Mouse (Mus musculus): Measurements from ENCODE around the gene AC170998.1. TPM values are rescaled to one million over a fixed set of nuclear protein-coding genes. Genes with fewer than 3 reads are reported as not detected.

The AC170998.1 gene
- polyA plus RNA-seq, 1 experiment from 2014 or later: 1.5 TPM

DNA sequence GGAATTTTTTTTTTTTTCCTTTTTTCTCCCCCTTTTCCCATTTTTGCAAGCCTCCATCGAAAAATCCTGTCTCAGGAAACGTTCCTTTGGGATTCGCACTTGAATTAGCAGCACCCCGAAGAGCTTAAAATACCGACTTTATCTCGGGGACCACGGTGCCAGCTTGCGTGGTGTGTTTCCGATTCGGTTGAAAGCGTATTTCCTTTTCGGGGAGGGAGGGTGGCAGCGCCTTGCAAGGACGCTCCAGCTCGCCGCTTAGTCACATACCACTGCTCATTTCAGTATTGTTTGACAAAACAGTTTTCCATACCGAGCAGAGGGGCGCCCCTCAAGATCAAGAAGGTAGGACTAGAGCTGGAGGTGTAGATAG is 33.6 kb upstream of the AC170998.1 start:
- ATAC-seq (ENCODE audit: low read depth): no peak
- peak overlapping the region; percentile 93 for H3K4me3 ChIP-seq (ENCODE audit: low read depth, low read length)
- peak overlapping the region; percentile 95 for H3K27ac ChIP-seq (ENCODE audit: low read length)
- peak overlapping the region; percentile 93 for H3K9ac ChIP-seq (ENCODE audit: low read depth, low read length)
- no peaks in the 10 kb centered on the region for H3K9me3 ChIP-seq (replicated peaks; ENCODE audit: control insufficient read depth, low read length)
- H3K4me1 ChIP-seq (ENCODE audit: control insufficient read depth, low read depth, low read length): peaks cover 52% of the 10 kb centered on the region
- no peaks in the 10 kb centered on the region for H3K36me3 ChIP-seq (ENCODE audit: control insufficient read depth, insufficient read depth)
- peak overlapping the region; percentile 71 for H3K4me2 ChIP-seq (ENCODE audit: low read depth, low read length)
- WGBS (ENCODE audit: insufficient replicate concordance): under 1% methylated on average over 18 of the region's 18 CpGs
- no peaks in the 10 kb centered on the region for H3K27me3 ChIP-seq (ENCODE audit: control insufficient read depth, insufficient read depth, low read depth, low read length)

DNA sequence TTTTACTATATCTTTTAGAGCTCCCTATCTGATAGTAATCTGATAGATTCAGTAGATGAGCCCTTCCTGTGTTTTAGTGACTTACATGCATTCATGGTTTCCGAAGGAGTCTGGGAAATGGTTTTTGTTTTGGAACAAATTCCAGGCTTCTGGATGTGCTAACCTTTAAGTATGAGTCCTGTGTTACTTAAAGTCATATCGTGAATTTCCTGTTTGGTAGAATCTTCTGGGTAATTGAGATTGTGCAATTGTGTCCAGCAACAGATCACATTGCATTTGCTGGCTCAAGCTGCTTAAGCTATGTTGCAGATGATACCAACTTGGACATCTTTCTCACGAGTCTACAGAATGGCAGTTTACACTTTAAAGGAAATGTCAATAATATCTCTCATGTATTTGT is 32.8 kb upstream of the AC170998.1 start:
- Histone ChIP-seq H3K4me1 (ENCODE audit: control insufficient read depth, low read depth, low read length) (peaks cover 59% of the 10 kb centered on the region), H3K9ac (ENCODE audit: low read depth, low read length) (peak overlapping the region; percentile 93), H3K27ac (ENCODE audit: low read length) (peak overlapping the region; percentile 95), H3K9me3 (replicated peaks; ENCODE audit: control insufficient read depth, low read length) (no peaks in the 10 kb centered on the region), H3K4me3 (ENCODE audit: low read depth, low read length) (peak overlapping the region; percentile 93), H3K4me2 (ENCODE audit: low read depth, low read length) (peak overlapping the region; percentile 71), H3K36me3 (ENCODE audit: control insufficient read depth, insufficient read depth) (no peaks in the 10 kb centered on the region), H3K27me3 (ENCODE audit: control insufficient read depth, insufficient read depth, low read depth, low read length) (no peaks in the 10 kb centered on the region)
- WGBS (ENCODE audit: insufficient replicate concordance): 7% methylated on average over 3 of the region's 3 CpGs
- no peak for ATAC-seq (ENCODE audit: low read depth)

DNA sequence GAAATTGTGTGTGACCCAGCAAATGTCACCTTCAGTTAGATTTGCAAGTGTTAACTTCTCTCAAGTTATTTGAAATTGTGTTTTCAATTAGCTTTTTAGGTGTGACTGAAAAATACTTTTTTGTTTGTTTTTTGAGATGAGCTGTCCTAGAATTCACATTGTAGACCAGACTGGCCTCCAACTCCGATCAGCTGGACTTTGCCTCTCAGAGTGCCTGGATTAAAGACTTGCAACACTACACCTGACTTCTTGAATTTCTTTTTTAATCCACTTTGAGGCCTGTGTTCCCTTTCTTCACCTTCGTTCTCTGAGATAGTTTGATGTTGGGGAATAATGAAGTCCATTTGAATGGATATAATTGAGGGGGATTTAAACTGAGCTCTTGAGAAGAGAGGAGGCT is 31.8 kb upstream of the AC170998.1 start:
- ATAC-seq (ENCODE audit: low read depth): no peak
- WGBS (ENCODE audit: insufficient replicate concordance): 66% methylated on average over 2 of the region's 2 CpGs
- Histone ChIP-seq H3K9ac (ENCODE audit: low read depth, low read length) (peak overlapping the region; percentile 21; the same call in 1 of the 2 replicates), H3K27me3 (ENCODE audit: control insufficient read depth, insufficient read depth, low read depth, low read length) (no peaks in the 10 kb centered on the region), H3K4me2 (ENCODE audit: low read depth, low read length) (peak overlapping the region; percentile 71; the same call in 1 of the 2 replicates), H3K9me3 (replicated peaks; ENCODE audit: control insufficient read depth, low read length) (no peaks in the 10 kb centered on the region), H3K27ac (ENCODE audit: low read length) (peak overlapping the region; percentile 95), H3K4me1 (ENCODE audit: control insufficient read depth, low read depth, low read length) (peaks cover 65% of the 10 kb centered on the region), H3K4me3 (ENCODE audit: low read depth, low read length) (no peak overlapping the region), H3K36me3 (ENCODE audit: control insufficient read depth, insufficient read depth) (no peaks in the 10 kb centered on the region)

- no peak overlapping the region for H3K4me2 ChIP-seq (ENCODE audit: low read depth, low read length)
- H3K4me3 ChIP-seq (ENCODE audit: low read depth, low read length): no peak overlapping the region
- no peaks in the 10 kb centered on the region for H3K36me3 ChIP-seq (ENCODE audit: control insufficient read depth, insufficient read depth)
- no peaks in the 10 kb centered on the region for H3K27me3 ChIP-seq (ENCODE audit: control insufficient read depth, insufficient read depth, low read depth, low read length)
- no peaks in the 10 kb centered on the region for H3K9me3 ChIP-seq (replicated peaks; ENCODE audit: control insufficient read depth, low read length)
- peaks cover 62% of the 10 kb centered on the region for H3K4me1 ChIP-seq (ENCODE audit: control insufficient read depth, low read depth, low read length)
- 0 out of 2 replicates have a peak overlapping the region, but pooled peaks have one; percentile 16 for H3K27ac ChIP-seq (ENCODE audit: low read length)
- ATAC-seq (ENCODE audit: low read depth): no peak
- WGBS (ENCODE audit: insufficient replicate concordance): 52% methylated on average over 4 of the region's 4 CpGs
- no peak overlapping the region for H3K9ac ChIP-seq (ENCODE audit: low read depth, low read length)
These were observed 31.1 kb upstream of the AC170998.1 start for GRCm38 (mm10) chr17:28694832-28695231.

DNA sequence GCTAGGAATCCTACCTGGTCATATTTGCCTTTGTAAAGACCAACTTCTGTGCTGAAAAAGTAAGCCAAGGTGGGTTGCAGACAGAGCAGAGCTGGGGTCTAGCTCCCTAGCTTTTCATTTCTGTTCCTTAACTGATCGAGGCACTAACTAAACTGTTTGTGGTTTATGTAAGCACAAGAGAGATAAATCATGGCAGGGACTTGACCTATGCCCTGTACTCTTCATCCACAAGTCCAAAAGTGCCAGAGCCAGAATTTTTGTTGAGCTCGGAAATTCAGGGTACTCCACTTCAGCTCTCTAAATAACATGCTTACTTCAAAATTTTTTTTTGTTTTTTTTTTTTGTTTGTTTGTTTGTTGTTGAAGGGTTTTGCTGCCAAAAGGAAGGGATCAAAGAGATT is 29.2 kb upstream of the AC170998.1 start:
- Histone ChIP-seq H3K27me3 (ENCODE audit: control insufficient read depth, insufficient read depth, low read depth, low read length) (no peaks in the 10 kb centered on the region), H3K27ac (ENCODE audit: low read length) (0 out of 2 replicates have a peak overlapping the region, but pooled peaks have one; percentile 33), H3K9ac (ENCODE audit: low read depth, low read length) (no peak overlapping the region), H3K9me3 (replicated peaks; ENCODE audit: control insufficient read depth, low read length) (no peaks in the 10 kb centered on the region), H3K4me2 (ENCODE audit: low read depth, low read length) (peak overlapping the region; percentile 21), H3K36me3 (ENCODE audit: control insufficient read depth, insufficient read depth) (no peaks in the 10 kb centered on the region), H3K4me1 (ENCODE audit: control insufficient read depth, low read depth, low read length) (peaks cover 55% of the 10 kb centered on the region), H3K4me3 (ENCODE audit: low read depth, low read length) (no peak overlapping the region)
- whole genome bisulfite sequencing (ENCODE audit: insufficient replicate concordance): 10% methylated on average over 2 of the region's 2 CpGs
- no peak for ATAC-seq (ENCODE audit: low read depth)

GRCm38 (mm10) chr17:28697290-28698195 is 28.3 kb upstream of the AC170998.1 start:
- peak; percentile 59 for ATAC-seq (ENCODE audit: low read depth)

DNA sequence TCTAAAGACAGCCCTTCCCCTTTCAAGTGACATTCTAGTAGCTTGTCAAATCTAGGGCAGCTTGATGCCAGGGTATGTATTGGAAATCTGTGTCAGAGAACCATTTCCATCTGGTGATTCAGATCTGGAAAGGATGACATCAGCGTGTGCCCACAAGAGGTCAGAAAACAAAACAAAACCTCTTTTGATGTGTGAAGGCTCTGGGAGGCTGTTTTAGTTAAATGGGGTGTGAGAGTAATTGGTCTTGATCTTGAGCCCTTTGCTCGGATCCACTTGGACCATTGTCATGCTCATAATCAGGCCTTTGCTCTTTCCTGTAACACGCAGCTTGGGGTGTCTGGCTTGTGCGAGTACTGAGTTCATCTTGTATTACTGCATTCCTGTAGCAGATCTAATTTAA is 27.6 kb upstream of the AC170998.1 start:
- Histone ChIP-seq H3K4me3 (ENCODE audit: low read depth, low read length) (no peak overlapping the region), H3K4me2 (ENCODE audit: low read depth, low read length) (no peak overlapping the region), H3K27me3 (ENCODE audit: control insufficient read depth, insufficient read depth, low read depth, low read length) (no peaks in the 10 kb centered on the region), H3K9me3 (replicated peaks; ENCODE audit: control insufficient read depth, low read length) (no peaks in the 10 kb centered on the region), H3K9ac (ENCODE audit: low read depth, low read length) (no peak overlapping the region), H3K36me3 (ENCODE audit: control insufficient read depth, insufficient read depth) (no peaks in the 10 kb centered on the region), H3K27ac (ENCODE audit: low read length) (peak overlapping the region; percentile 25; the same call in 1 of the 2 replicates), H3K4me1 (ENCODE audit: control insufficient read depth, low read depth, low read length) (peaks cover 52% of the 10 kb centered on the region)
- ATAC-seq (ENCODE audit: low read depth): no peak
- WGBS (ENCODE audit: insufficient replicate concordance): 60% methylated on average over 4 of the region's 4 CpGs

More at GRCm38 (mm10) chr17:28697290-28698195, 28.3 kb upstream of the AC170998.1 start:
- Histone ChIP-seq H3K4me1 (ENCODE audit: control insufficient read depth, low read depth, low read length) (peaks cover 60% of the 10 kb centered on the region), H3K4me2 (ENCODE audit: low read depth, low read length) (peak overlapping the region; percentile 1), H3K4me3 (ENCODE audit: low read depth, low read length) (0 out of 2 replicates have a peak overlapping the region, but pooled peaks have one; percentile 7), H3K9me3 (replicated peaks; ENCODE audit: control insufficient read depth, low read length) (no peaks in the 10 kb centered on the region), H3K27ac (ENCODE audit: low read length) (peak overlapping the region; percentile 67), H3K27me3 (ENCODE audit: control insufficient read depth, insufficient read depth, low read depth, low read length) (no peaks in the 10 kb centered on the region), H3K36me3 (ENCODE audit: control insufficient read depth, insufficient read depth) (no peaks in the 10 kb centered on the region), H3K9ac (ENCODE audit: low read depth, low read length) (peak overlapping the region; percentile 15; the same call in 1 of the 2 replicates)
- WGBS (ENCODE audit: insufficient replicate concordance): 28% methylated on average over 13 of the region's 13 CpGs

GRCm38 (mm10) chr17:28698672-28699071 is 27.2 kb upstream of the AC170998.1 start:
- no peak overlapping the region for H3K9ac ChIP-seq (ENCODE audit: low read depth, low read length)
- no peak overlapping the region for H3K4me2 ChIP-seq (ENCODE audit: low read depth, low read length)
- H3K4me1 ChIP-seq (ENCODE audit: control insufficient read depth, low read depth, low read length): peaks cover 48% of the 10 kb centered on the region
- H3K4me3 ChIP-seq (ENCODE audit: low read depth, low read length): no peak overlapping the region
- H3K27me3 ChIP-seq (ENCODE audit: control insufficient read depth, insufficient read depth, low read depth, low read length): no peaks in the 10 kb centered on the region
- H3K36me3 ChIP-seq (ENCODE audit: control insufficient read depth, insufficient read depth): no peaks in the 10 kb centered on the region
- H3K27ac ChIP-seq (ENCODE audit: low read length): no peak overlapping the region
- no peak for ATAC-seq (ENCODE audit: low read depth)
- WGBS (ENCODE audit: insufficient replicate concordance): 48% methylated on average over 2 of the region's 2 CpGs
- no peaks in the 10 kb centered on the region for H3K9me3 ChIP-seq (replicated peaks; ENCODE audit: control insufficient read depth, low read length)

DNA sequence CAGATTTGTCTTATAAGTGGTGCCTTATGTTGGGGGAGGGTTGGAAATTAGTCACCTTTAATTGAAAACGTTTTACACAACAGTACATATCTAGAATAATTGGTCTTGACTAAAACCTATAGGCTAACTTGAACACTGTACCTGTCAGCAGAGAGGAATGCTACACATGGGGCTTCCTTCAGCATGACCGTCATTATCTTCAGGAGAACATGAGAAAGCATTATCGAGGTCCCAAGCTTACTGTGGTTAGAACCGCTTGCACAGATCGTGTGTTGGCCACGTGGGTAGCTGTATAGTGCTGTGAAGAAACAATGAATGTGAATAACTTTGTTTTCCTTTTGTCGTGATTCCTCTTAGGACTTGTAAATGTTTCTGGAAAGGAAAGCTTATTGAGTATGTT is 26.1 kb upstream of the AC170998.1 start:
- no peak overlapping the region for H3K27ac ChIP-seq (ENCODE audit: low read length)
- peaks cover 43% of the 10 kb centered on the region for H3K4me1 ChIP-seq (ENCODE audit: control insufficient read depth, low read depth, low read length)
- no peak overlapping the region for H3K4me2 ChIP-seq (ENCODE audit: low read depth, low read length)
- H3K36me3 ChIP-seq (ENCODE audit: control insufficient read depth, insufficient read depth): no peaks in the 10 kb centered on the region
- ATAC-seq (ENCODE audit: low read depth): no peak; the same call in 1 of the 2 replicates
- H3K9me3 ChIP-seq (replicated peaks; ENCODE audit: control insufficient read depth, low read length): no peaks in the 10 kb centered on the region
- no peak overlapping the region for H3K4me3 ChIP-seq (ENCODE audit: low read depth, low read length)
- no peaks in the 10 kb centered on the region for H3K27me3 ChIP-seq (ENCODE audit: control insufficient read depth, insufficient read depth, low read depth, low read length)
- H3K9ac ChIP-seq (ENCODE audit: low read depth, low read length): no peak overlapping the region
- WGBS (ENCODE audit: insufficient replicate concordance): 16% methylated on average over 7 of the region's 7 CpGs
